Mouse (Mus musculus): ENCODE results near the gene Gse1.

DNA sequence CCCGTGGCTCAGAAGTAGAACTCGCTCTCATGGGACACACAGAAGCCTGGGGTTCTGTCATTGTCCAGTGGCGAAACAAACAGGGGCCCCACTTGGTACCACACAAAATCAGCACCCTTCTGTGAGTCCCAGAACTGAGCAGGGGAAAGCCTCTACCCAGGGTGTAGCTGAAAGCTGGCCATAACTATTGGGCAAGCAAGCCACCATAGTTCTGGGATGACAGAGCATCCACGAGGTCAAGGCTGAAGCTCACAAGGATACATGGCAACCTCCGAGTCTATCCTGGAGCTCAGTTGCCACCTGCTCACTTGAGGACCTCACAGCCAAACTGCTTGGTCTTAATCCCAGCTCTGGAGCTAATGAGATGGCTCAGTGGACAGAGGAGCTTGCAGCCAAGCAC, 47.0 kb upstream of the Gse1 start:
- TF ChIP-seq CTCF (IDR thresholded peaks at IDR 0.05) (no peak), POLR2A (IDR thresholded peaks at IDR 0.05; ENCODE audit: insufficient read depth, low read depth, low read length) (no peak)

All from heart, adult 2 months (tissue).